ENCODE assay signal across 16 mouse cellular contexts in the genomic region with DNA sequence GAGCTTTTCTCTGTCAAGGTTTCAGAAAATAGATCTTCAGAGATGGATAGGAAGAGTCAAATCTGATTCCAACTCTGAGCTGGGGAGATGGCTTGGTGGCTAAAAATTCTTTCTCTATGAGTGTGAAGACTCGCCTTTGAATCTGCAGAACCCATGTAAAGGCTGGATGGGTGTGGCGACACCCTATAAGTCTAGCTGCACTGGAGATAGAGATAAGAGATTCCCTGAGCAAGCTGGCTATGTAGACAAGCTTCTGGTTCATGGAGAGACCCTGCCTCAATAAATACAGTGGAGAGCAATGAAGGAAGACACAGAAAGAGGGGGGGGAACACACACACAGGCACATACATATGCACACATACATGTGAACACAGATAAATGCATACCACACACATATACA.
"Had no signal": no experiment of that assay in that cellular context is flagged by ENCODE, and none has a peak within 500 bp of the region (broad histone marks: within the 10 kb centered on the region; RNA-seq: fewer than 3 reads in every experiment).

No protein-coding gene starts in this region.

- H3K9me3 ChIP-seq: limb, embryonic 13.5 days; midbrain, embryonic 15.5 days; neural tube, embryonic 12.5 days; stomach, embryonic 15.5 days had no signal

- H3K4me1 ChIP-seq: stomach, embryonic 15.5 days had no signal

- H3K4me3 ChIP-seq: layer of hippocampus, adult 2 months; limb, embryonic 13.5 days; midbrain, embryonic 15.5 days; neural tube, embryonic 12.5 days; stomach, embryonic 15.5 days had no signal

- H3K36me3 ChIP-seq: limb, embryonic 13.5 days; midbrain, embryonic 15.5 days; neural tube, embryonic 12.5 days; stomach, embryonic 15.5 days had no signal

- H3K27ac ChIP-seq: layer of hippocampus, adult 2 months; neural tube, embryonic 12.5 days; stomach, embryonic 15.5 days had no signal

- H3K4me2 ChIP-seq: limb, embryonic 13.5 days; midbrain, embryonic 15.5 days; neural tube, embryonic 12.5 days; stomach, embryonic 15.5 days had no signal

- H3K9ac ChIP-seq: limb, embryonic 13.5 days; midbrain, embryonic 15.5 days; neural tube, embryonic 12.5 days; stomach, embryonic 15.5 days had no signal

- ATAC-seq: inflammation-experienced regulatory T-cells, adult 6 months; lung, postnatal 0 days; midbrain, embryonic 15.5 days had no signal

- DNase-seq: kidney, adult 18-20 months; kidney, postnatal 10 days; kidney, postnatal 4 days; lung, adult 2 months; lung, postnatal 36 days; retina, postnatal 1 day; right cerebral cortex, postnatal 14 days; thymus, adult 2 months; thymus, postnatal 25 days had no signal

- H3K27me3 ChIP-seq: limb, embryonic 13.5 days; midbrain, embryonic 15.5 days; neural tube, embryonic 12.5 days; stomach, embryonic 15.5 days had no signal
